Mouse (Mus musculus) cerebellum, adult 2 months (tissue): Measurements from ENCODE around the gene Gimap5. TPM values are rescaled to one million over a fixed set of nuclear protein-coding genes. Genes with fewer than 3 reads are reported as not detected.

Experiments
- DNase-seq, 2 experiments: peaks; one replicate each; pipeline ENCODE4 v3.0.0; 2021
- H3K27ac ChIP-seq: fragments of 200-500 bp; 2 replicates; pipeline ENCODE4 v1.5.1; 2012; ENCODE audit warnings: low read length, control low read depth, inconsistent platforms; ENCODE audit not compliant: insufficient read depth
- H3K27me3 ChIP-seq: fragments of 200-500 bp; 2 replicates; pipeline ENCODE4 v1.6.1; 2012; ENCODE audit warnings: inconsistent platforms, mild to moderate bottlenecking, low read length, moderate library complexity; ENCODE audit not compliant: control insufficient read depth, insufficient read depth
- H3K4me1 ChIP-seq: fragments of 200-500 bp; 2 replicates; pipeline ENCODE4 v1.6.1; 2011; ENCODE audit warnings: low read length; ENCODE audit not compliant: control insufficient read depth, insufficient read depth
- H3K4me3 ChIP-seq: fragments of 200-500 bp; replicated peaks from 2 replicates; pipeline ENCODE3; 2011; ENCODE audit warnings: mild to moderate bottlenecking, low read depth, low read length, control low read depth; ENCODE audit not compliant: insufficient read depth
- CTCF ChIP-seq: fragments of 200-500 bp; IDR thresholded peaks from 2 replicates; pipeline ENCODE4 v1.5.1; 2011; ENCODE audit warnings: low read depth, mild to moderate bottlenecking, control low read depth, low read length, moderate library complexity, borderline replicate concordance; ENCODE audit not compliant: insufficient read depth
- POLR2A ChIP-seq: fragments of 200-500 bp; IDR thresholded peaks from 2 replicates; pipeline ENCODE4 v1.6.1; 2011; ENCODE audit warnings: low read length, control low read depth, borderline replicate concordance; ENCODE audit not compliant: insufficient read depth
- WGBS: fragments of 180-500 bp; shearing (Covaris S2); methylation state at CpG from one replicate; pipeline ENCODE4 v1.1.7; 2018; 5-methylcytosine and 5-hydroxymethylcytosine counted together
- polyA plus RNA-seq: library from polyadenylated mRNA; depleted of rRNA; stranded (reverse); fragments of >200 nt; gene quantifications from 2 replicates; pipeline ENCODE4 v1.2.3, GENCODE M21; 2012

Gimap5 gene
- polyA plus RNA-seq, 1 experiment = 0.57 TPM

DNA sequence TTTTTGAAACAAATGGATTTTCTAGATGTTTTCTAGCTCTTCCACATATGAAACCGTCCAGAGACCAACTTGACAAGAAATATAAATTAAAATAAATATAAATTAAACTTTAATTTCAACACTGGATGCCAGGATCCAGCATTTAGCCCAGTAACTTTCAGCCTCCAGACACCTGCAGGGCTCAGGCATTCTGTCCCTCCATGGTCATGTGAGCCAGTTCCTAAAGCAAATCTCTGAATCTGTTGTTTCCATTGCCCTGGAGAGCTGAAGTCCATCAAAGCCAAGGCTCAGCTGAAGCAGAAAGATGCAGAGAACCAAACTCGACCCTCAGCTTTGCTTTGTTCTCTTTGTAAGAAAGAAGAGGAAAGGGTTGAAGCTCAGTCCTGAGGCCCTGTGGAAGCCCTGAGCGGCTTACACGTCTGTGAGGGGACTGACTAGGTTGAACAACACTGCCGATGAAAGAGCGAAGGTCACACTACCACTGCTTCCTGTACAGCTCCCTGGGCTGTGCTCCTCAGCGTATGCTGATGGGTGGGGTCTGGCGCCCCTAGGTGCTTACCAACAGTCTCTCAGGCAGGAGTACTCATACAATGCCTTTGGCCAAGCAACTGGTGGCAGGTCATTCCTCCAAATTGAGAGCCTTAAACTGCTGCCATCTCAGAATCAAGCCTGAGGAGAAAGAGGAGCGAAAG lies 22.3 kb downstream of the Gimap5 start:
- H3K4me1 ChIP-seq = no peaks in the 10 kb centered on the region; the same call in 1 of the 2 replicates
- H3K27me3 ChIP-seq = no peaks in the 10 kb centered on the region
- WGBS = 78% methylated on average over 9 of the region's 9 CpGs
- H3K4me3 ChIP-seq = no peak overlapping the region
- H3K27ac ChIP-seq = no peak overlapping the region
- TF ChIP-seq CTCF (no peak), POLR2A (no peak)
- no peak for DNase-seq

GRCm38 (mm10) chr6:48768933-48769332 lies 22.9 kb downstream of the Gimap5 start:
- no peak for DNase-seq
- H3K4me3 ChIP-seq = no peak overlapping the region
- H3K27me3 ChIP-seq = no peaks in the 10 kb centered on the region
- WGBS = 82% methylated on average over 3 of the region's 3 CpGs
- H3K27ac ChIP-seq = no peak overlapping the region
- H3K4me1 ChIP-seq = no peaks in the 10 kb centered on the region; the same call in 1 of the 2 replicates
- TF ChIP-seq CTCF (no peak), POLR2A (no peak)

DNA sequence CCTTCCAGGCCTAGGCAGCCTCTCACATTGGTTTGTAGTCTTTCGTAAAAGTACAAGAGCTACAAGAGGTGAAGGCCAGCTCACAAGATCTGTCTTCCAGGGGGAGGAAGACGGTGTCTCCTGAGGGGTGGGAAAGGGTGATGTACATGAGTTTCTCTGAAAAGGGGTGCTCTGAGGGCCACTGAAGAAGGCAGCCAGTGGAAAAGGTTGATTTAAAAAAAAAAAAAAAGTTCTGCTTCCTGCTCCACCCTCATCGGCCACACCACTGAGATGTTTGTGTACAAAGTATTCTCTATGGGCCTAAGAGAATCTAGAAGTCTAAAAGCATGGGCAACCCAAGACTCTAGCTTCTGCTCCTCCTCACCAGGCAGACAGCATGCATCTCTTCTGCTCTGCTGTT lies 24.7 kb downstream of the Gimap5 start, which contains the start of gene Gimap3:
Gene Gimap3 (minus strand): TSS at position 156 of the 400 bp plus-strand sequence.
- TF ChIP-seq CTCF (no peak), POLR2A (no peak)

GRCm38 (mm10) chr6:48772030-48772429 lies 26.0 kb downstream of the Gimap5 start:
- TF ChIP-seq CTCF (peak; percentile 81), POLR2A (no peak)
- peak; percentile 65 to 70 for DNase-seq
- 11% methylated on average over 8 of the region's 8 CpGs for WGBS
- Histone ChIP-seq H3K27me3 (no peaks in the 10 kb centered on the region), H3K4me3 (no peak overlapping the region), H3K4me1 (no peaks in the 10 kb centered on the region; the same call in 1 of the 2 replicates), H3K27ac (no peak overlapping the region)

More for the DNA sequence above, 24.7 kb downstream of the Gimap5 start, which contains the start of gene Gimap3:
- Histone ChIP-seq H3K4me1 (no peaks in the 10 kb centered on the region; the same call in 1 of the 2 replicates), H3K27me3 (no peaks in the 10 kb centered on the region), H3K4me3 (no peak within 1 kb of the TSS), H3K27ac (no peak within 1 kb of the TSS)
- WGBS = 93% methylated on average over 3 of the region's 3 CpGs
- no peak for DNase-seq

DNA sequence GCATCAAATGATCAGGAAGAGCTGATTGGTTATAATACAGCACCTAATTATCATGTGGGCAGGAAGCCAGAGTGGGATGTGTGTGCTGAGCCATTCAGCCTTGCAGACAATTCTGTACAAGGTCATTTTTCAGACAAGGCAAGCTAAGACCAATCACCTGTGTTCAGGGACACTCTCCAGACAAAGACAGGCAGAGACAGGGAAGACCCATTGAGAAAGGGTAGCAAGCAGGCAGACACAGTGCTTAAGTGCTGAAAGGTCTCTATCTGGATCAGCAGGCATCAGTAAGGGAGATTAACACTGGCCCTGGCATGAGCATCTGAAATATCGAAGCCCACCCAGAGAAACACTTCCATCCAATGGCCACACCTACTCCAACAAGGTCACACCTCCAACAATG lies 38.4 kb downstream of the Gimap5 start:
- Histone ChIP-seq H3K4me3 (no peak overlapping the region), H3K4me1 (no peaks in the 10 kb centered on the region), H3K27me3 (no peaks in the 10 kb centered on the region), H3K27ac (no peak overlapping the region)
- 78% methylated on average over 1 of the region's 1 CpGs for WGBS
- TF ChIP-seq CTCF (no peak), POLR2A (no peak)
- no peak for DNase-seq

DNA sequence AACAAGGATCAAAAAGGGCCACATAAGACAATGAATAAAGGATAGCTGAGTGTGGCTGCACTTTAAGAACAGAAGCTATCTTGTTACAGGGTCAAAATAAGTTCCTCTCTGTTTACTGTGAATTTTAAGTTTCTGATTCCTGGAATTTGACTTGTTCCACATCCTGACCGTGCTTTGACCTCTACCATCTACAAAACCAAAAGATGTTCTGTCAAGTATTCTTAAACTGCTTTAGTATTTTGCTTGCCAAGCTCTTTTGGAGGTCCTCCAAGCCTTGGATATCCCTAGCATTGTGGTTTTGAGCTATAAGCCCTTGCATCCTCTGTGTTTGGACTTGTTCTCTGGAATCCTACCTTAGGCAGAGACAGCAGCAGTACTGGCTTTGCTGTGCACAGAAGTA lies 39.2 kb downstream of the Gimap5 start:
- Histone ChIP-seq H3K4me3 (no peak overlapping the region), H3K27me3 (no peaks in the 10 kb centered on the region), H3K27ac (no peak overlapping the region), H3K4me1 (no peaks in the 10 kb centered on the region)
- 24% methylated on average over 1 of the region's 1 CpGs for WGBS
- TF ChIP-seq POLR2A = no peak
- TF ChIP-seq CTCF = no peak
- no peak for DNase-seq

DNA sequence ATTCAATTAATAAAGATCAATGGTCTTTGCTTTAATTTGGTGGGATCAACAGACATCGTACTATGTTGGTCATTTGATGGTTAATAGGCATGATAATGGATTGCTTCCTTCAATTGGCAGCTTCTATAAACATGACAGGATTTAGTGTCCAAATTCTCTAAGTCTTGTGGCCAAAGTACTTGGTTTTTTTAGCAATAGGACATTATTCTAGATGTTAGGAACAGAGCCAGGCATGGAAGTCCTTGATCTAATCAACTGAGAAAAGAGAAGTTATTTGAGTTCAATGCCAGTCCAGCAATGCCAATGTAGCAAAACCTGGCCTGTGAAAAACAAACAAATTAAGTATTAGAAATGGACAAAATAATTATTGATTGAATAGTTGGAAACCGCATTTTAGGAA lies 39.6 kb downstream of the Gimap5 start:
- no peak for DNase-seq
- WGBS = 53% methylated on average over 2 of the region's 2 CpGs
- H3K4me3 ChIP-seq = no peak overlapping the region
- H3K27me3 ChIP-seq = no peaks in the 10 kb centered on the region
- TF ChIP-seq CTCF (no peak), POLR2A (no peak)
- no peak overlapping the region for H3K27ac ChIP-seq
- H3K4me1 ChIP-seq = no peaks in the 10 kb centered on the region

GRCm38 (mm10) chr6:48787867-48788266 lies 41.9 kb downstream of the Gimap5 start:
- Histone ChIP-seq H3K27ac (no peak overlapping the region), H3K27me3 (no peaks in the 10 kb centered on the region), H3K4me3 (no peak overlapping the region), H3K4me1 (no peaks in the 10 kb centered on the region)
- no peak for TF ChIP-seq POLR2A
- no peak for TF ChIP-seq CTCF
- 81% methylated on average over 2 of the region's 2 CpGs for WGBS
- no peak for DNase-seq

DNA sequence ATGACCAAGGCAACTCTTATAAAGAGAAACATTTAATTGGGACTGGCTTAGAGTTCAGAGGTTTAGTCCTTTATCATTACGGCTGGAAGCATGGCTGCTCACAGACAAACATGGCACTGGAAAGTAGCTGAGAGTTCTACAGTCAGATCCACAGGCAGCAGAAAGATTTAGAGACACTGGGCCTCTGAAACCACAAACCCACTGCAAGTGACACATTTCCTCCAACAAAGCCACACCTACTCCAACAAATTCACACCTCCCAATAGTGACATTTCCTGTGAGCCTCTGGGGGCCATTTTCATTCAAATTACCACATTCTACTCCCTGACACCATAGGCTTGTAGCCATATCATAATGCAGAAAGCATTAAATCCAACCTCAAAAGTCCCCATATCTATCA lies 55.9 kb downstream of the Gimap5 start:
- TF ChIP-seq CTCF (no peak), POLR2A (no peak)
- WGBS = 95% methylated on average over 1 of the region's 1 CpGs

More for the DNA sequence above, 55.9 kb downstream of the Gimap5 start:
- Histone ChIP-seq H3K4me3 (no peak overlapping the region), H3K27ac (no peak overlapping the region), H3K4me1 (no peaks in the 10 kb centered on the region), H3K27me3 (no peaks in the 10 kb centered on the region)
- no peak for DNase-seq
